Comparison of ENCODE assay signal across 21 mouse cellular contexts in genomic region chr11:114321527-114321926, GRCm38 (mm10).
A peak's percentile ranks its signal among the peaks of the same experiment; 100 is the strongest.
DNase-seq lines count a peak whose midpoint lies in the region; ATAC-seq lines count a peak whose summit lies in the region.
"Had no signal": no experiment of that assay in that cellular context is flagged by ENCODE, and none has a peak within 500 bp of the region (broad histone marks: within the 10 kb centered on the region; RNA-seq: fewer than 3 reads in every experiment).

No protein-coding gene starts in this region.

- 81% methylated on average over 8 of the region's 8 CpGs for WGBS in hindbrain, embryonic 13.5 days
- 92% methylated on average over 8 of the region's 8 CpGs for WGBS in hindbrain, embryonic 12.5 days

- H3K9ac ChIP-seq in hindbrain, embryonic 13.5 days, result no peak overlapping the region
- no peak overlapping the region for H3K9ac ChIP-seq in hindbrain, embryonic 12.5 days
- H3K9ac ChIP-seq: hindbrain, embryonic 15.5 days; limb, embryonic 13.5 days had no signal

- H3K9me3 ChIP-seq in hindbrain, embryonic 13.5 days, result no peaks in the 10 kb centered on the region
- no peaks in the 10 kb centered on the region for H3K9me3 ChIP-seq in hindbrain, embryonic 12.5 days (replicated peaks)
- H3K9me3 ChIP-seq: embryonic facial prominence, embryonic 10.5 days; hindbrain, embryonic 15.5 days; limb, embryonic 13.5 days had no signal

- no peak for ATAC-seq in hindbrain, embryonic 13.5 days (ENCODE audit: low FRiP score)
- no peak for ATAC-seq in hindbrain, embryonic 12.5 days (ENCODE audit: low FRiP score)

- H3K4me3 ChIP-seq in hindbrain, embryonic 13.5 days, result no peak overlapping the region
- H3K4me3 ChIP-seq in hindbrain, embryonic 12.5 days, result no peak overlapping the region
- H3K4me3 ChIP-seq: embryonic facial prominence, embryonic 10.5 days; erythroblast, embryonic 14.5 days; hindbrain, embryonic 15.5 days; limb, embryonic 13.5 days had no signal

- H3K27me3 ChIP-seq in hindbrain, embryonic 13.5 days, result no peaks in the 10 kb centered on the region
- H3K27me3 ChIP-seq in hindbrain, embryonic 12.5 days, result peaks cover 9% of the 10 kb centered on the region; the same call in 1 of the 2 replicates
- H3K27me3 ChIP-seq: hindbrain, embryonic 15.5 days; limb, embryonic 13.5 days had no signal

- H3K36me3 ChIP-seq in hindbrain, embryonic 13.5 days, result no peaks in the 10 kb centered on the region
- H3K36me3 ChIP-seq in hindbrain, embryonic 12.5 days, result no peaks in the 10 kb centered on the region
- H3K36me3 ChIP-seq: embryonic facial prominence, embryonic 10.5 days; G1E; hindbrain, embryonic 15.5 days; limb, embryonic 13.5 days had no signal

- no peak overlapping the region for H3K4me2 ChIP-seq in hindbrain, embryonic 13.5 days
- no peak overlapping the region for H3K4me2 ChIP-seq in hindbrain, embryonic 12.5 days (replicated peaks)
- H3K4me2 ChIP-seq: hindbrain, embryonic 15.5 days; limb, embryonic 13.5 days had no signal

- peaks cover 22% of the 10 kb centered on the region for H3K4me1 ChIP-seq in hindbrain, embryonic 13.5 days (replicated peaks)
- peaks cover 7% of the 10 kb centered on the region; the same call in 1 of the 2 replicates for H3K4me1 ChIP-seq in hindbrain, embryonic 12.5 days
- H3K4me1 ChIP-seq: limb, embryonic 13.5 days had no signal

- H3K27ac ChIP-seq in hindbrain, embryonic 13.5 days, result peak overlapping the region; percentile 42
- H3K27ac ChIP-seq in hindbrain, embryonic 12.5 days, result no peak overlapping the region
- H3K27ac ChIP-seq: embryonic facial prominence, embryonic 10.5 days; limb, embryonic 13.5 days had no signal

- peak; percentile 67 for DNase-seq in CD4-positive helper T cell, adult 2 months (ENCODE audit: low read depth, low spot score)
- peak; percentile 3 for DNase-seq in brain, adult 2 months (ENCODE audit: low read depth, low spot score)
- peak; percentile 14 to 54 for DNase-seq in thymus, adult 18-20 months
- no peak for DNase-seq in ovary, postnatal 36 days (ENCODE audit: low spot score)
- no peak for DNase-seq in cerebellum, postnatal 14 days
- DNase-seq in spleen, postnatal 4 days (ENCODE audit: low spot score in 2 of 2), result no peak
- DNase-seq: adrenal gland, postnatal 10 days; B cell, adult 2 months; cerebellum, adult 9-11 months; heart, adult 18-20 months; kidney, adult 2 months; kidney, postnatal 25 days; lung, adult 2 months; lung, postnatal 4 days had no signal

Comparison
In these comparisons a context has a peak if more than half of its experiments do, and no peak if none do; other contexts are left out.
1. DNase-seq: peak in CD4-positive helper T cell, adult 2 months (single experiment), brain, adult 2 months (single experiment) and thymus, adult 18-20 months (2 of 2); none in ovary, postnatal 36 days (single experiment), cerebellum, postnatal 14 days (0 of 2) and spleen, postnatal 4 days (0 of 2).